Mouse (Mus musculus) midbrain, embryonic 16.5 days (tissue): Measurements from ENCODE around the gene Tbc1d19. TPM values are rescaled to one million over a fixed set of nuclear protein-coding genes. Genes with fewer than 3 reads are reported as not detected.

Experiments
- ATAC-seq: fragments of 200-750 bp; cut with Nextera tagmentation; 2 replicates; pipeline ENCODE4 v1.8.0; 2017; ENCODE audit warnings: moderate TSS enrichment
- H3K27ac ChIP-seq: fragments of 300-500 bp; sonication (generic); 2 replicates; pipeline ENCODE4 v1.5.1; 2014; ENCODE audit warnings: mild to moderate bottlenecking, low read length, mixed read lengths
- H3K27me3 ChIP-seq: fragments of 300-500 bp; sonication (generic); 2 replicates; pipeline ENCODE4 v1.6.1; 2014; ENCODE audit warnings: low read depth, low read length, mixed read lengths; ENCODE audit not compliant: control insufficient read depth, insufficient read depth
- H3K36me3 ChIP-seq: fragments of 300-500 bp; sonication (generic); 2 replicates; pipeline ENCODE4 v1.6.1; 2014; ENCODE audit warnings: mild to moderate bottlenecking, low read length, moderate library complexity, mixed read lengths; ENCODE audit not compliant: control insufficient read depth, insufficient read depth
- H3K4me1 ChIP-seq: fragments of 300-500 bp; sonication (generic); 2 replicates; pipeline ENCODE4 v1.6.1; 2014; ENCODE audit warnings: mild to moderate bottlenecking, low read length, mixed read lengths; ENCODE audit not compliant: control insufficient read depth, insufficient read depth
- H3K4me2 ChIP-seq: fragments of 300-500 bp; sonication (generic); 2 replicates; pipeline ENCODE4 v1.6.1; 2014; ENCODE audit warnings: mild to moderate bottlenecking, low read length, mixed read lengths
- H3K4me3 ChIP-seq: fragments of 300-500 bp; sonication (generic); 2 replicates; pipeline ENCODE4 v1.5.1; 2014; ENCODE audit warnings: low read depth, mild to moderate bottlenecking, low read length, moderate library complexity, mixed read lengths
- H3K9ac ChIP-seq: fragments of 300-500 bp; sonication (generic); 2 replicates; pipeline ENCODE4 v1.6.1; 2014; ENCODE audit warnings: low read depth, low read length, mixed read lengths
- H3K9me3 ChIP-seq: fragments of 300-500 bp; sonication (generic); replicated peaks from 2 replicates; pipeline ENCODE4 v1.6.1; 2014; ENCODE audit warnings: mild to moderate bottlenecking, low read length, mixed read lengths; ENCODE audit not compliant: control insufficient read depth, poor library complexity, severe bottlenecking
- WGBS: fragments of 180-500 bp; shearing (Covaris S2); extraction: QIAGEN DNeasy Blood & Tissue Kit; methylation state at CpG from one replicate; pipeline ENCODE4 v1.1.7; 2014; 5-methylcytosine and 5-hydroxymethylcytosine counted together
- polyA plus RNA-seq: library from polyadenylated mRNA; unstranded; fragments of >200 nt; fragmentation: Nextera tagmentation; extraction: Ambion mirVana; gene quantifications from 2 replicates; pipeline ENCODE4 v1.2.1, GENCODE M21; 2015

Tbc1d19 gene
- polyA plus RNA-seq, 1 experiment from 2014 or later = 71.6 TPM

GRCm38 (mm10) chr5:53841256-53841655 lies 31.9 kb downstream of the Tbc1d19 start:
- 91% methylated on average over 5 of the region's 5 CpGs for WGBS
- Histone ChIP-seq H3K4me2 (no peak overlapping the region), H3K9ac (no peak overlapping the region), H3K36me3 (no peaks in the 10 kb centered on the region; the same call in 1 of the 2 replicates), H3K4me1 (no peaks in the 10 kb centered on the region), H3K4me3 (no peak overlapping the region), H3K9me3 (no peaks in the 10 kb centered on the region), H3K27ac (no peak overlapping the region), H3K27me3 (no peaks in the 10 kb centered on the region)
- ATAC-seq = no peak

GRCm38 (mm10) chr5:53848294-53848942 lies 39.0 kb downstream of the Tbc1d19 start:
- Histone ChIP-seq H3K4me2 (no peak overlapping the region), H3K9ac (no peak overlapping the region), H3K27ac (peak overlapping the region; percentile 73), H3K27me3 (no peaks in the 10 kb centered on the region), H3K4me1 (peaks cover 4% of the 10 kb centered on the region; the same call in 1 of the 2 replicates), H3K9me3 (no peaks in the 10 kb centered on the region), H3K4me3 (no peak overlapping the region), H3K36me3 (no peaks in the 10 kb centered on the region)
- peak; percentile 96 for ATAC-seq
- WGBS = 49% methylated on average over 2 of the region's 2 CpGs

GRCm38 (mm10) chr5:53852574-53852973 lies 43.2 kb downstream of the Tbc1d19 start:
- Histone ChIP-seq H3K36me3 (peaks cover 7% of the 10 kb centered on the region; the same call in 1 of the 2 replicates), H3K27ac (no peak overlapping the region), H3K4me2 (no peak overlapping the region), H3K9me3 (no peaks in the 10 kb centered on the region), H3K4me3 (no peak overlapping the region), H3K4me1 (peaks cover 4% of the 10 kb centered on the region; the same call in 1 of the 2 replicates), H3K27me3 (no peaks in the 10 kb centered on the region), H3K9ac (no peak overlapping the region)
- 55% methylated on average over 5 of the region's 5 CpGs for WGBS
- no peak for ATAC-seq

GRCm38 (mm10) chr5:53854561-53854960 lies 45.2 kb downstream of the Tbc1d19 start:
- H3K9me3 ChIP-seq = no peaks in the 10 kb centered on the region
- no peak overlapping the region for H3K27ac ChIP-seq
- H3K4me1 ChIP-seq = no peaks in the 10 kb centered on the region; the same call in 1 of the 2 replicates
- peaks cover 12% of the 10 kb centered on the region; the same call in 1 of the 2 replicates for H3K36me3 ChIP-seq
- ATAC-seq = no peak
- 39% methylated on average over 6 of the region's 6 CpGs for WGBS
- no peaks in the 10 kb centered on the region for H3K27me3 ChIP-seq
- no peak overlapping the region for H3K4me3 ChIP-seq
- no peak overlapping the region for H3K9ac ChIP-seq
- no peak overlapping the region for H3K4me2 ChIP-seq

- Histone ChIP-seq H3K9me3 (no peaks in the 10 kb centered on the region), H3K36me3 (peaks cover 12% of the 10 kb centered on the region; the same call in 1 of the 2 replicates), H3K27ac (no peak overlapping the region), H3K4me3 (no peak overlapping the region), H3K9ac (no peak overlapping the region), H3K27me3 (no peaks in the 10 kb centered on the region), H3K4me1 (no peaks in the 10 kb centered on the region; the same call in 1 of the 2 replicates), H3K4me2 (no peak overlapping the region)
- ATAC-seq = no peak
- 90% methylated on average over 6 of the region's 6 CpGs for WGBS
Observed at GRCm38 (mm10) chr5:53856011-53856410, 46.6 kb downstream of the Tbc1d19 start.

GRCm38 (mm10) chr5:53865146-53865545 lies 55.7 kb downstream of the Tbc1d19 start:
- no peak overlapping the region for H3K27ac ChIP-seq
- H3K9ac ChIP-seq = no peak overlapping the region
- H3K27me3 ChIP-seq = no peaks in the 10 kb centered on the region
- WGBS = 83% methylated on average over 5 of the region's 5 CpGs
- H3K36me3 ChIP-seq = peaks cover 7% of the 10 kb centered on the region
- H3K9me3 ChIP-seq = no peaks in the 10 kb centered on the region
- no peak overlapping the region for H3K4me3 ChIP-seq
- ATAC-seq = no peak
- H3K4me1 ChIP-seq = no peaks in the 10 kb centered on the region
- no peak overlapping the region for H3K4me2 ChIP-seq

DNA sequence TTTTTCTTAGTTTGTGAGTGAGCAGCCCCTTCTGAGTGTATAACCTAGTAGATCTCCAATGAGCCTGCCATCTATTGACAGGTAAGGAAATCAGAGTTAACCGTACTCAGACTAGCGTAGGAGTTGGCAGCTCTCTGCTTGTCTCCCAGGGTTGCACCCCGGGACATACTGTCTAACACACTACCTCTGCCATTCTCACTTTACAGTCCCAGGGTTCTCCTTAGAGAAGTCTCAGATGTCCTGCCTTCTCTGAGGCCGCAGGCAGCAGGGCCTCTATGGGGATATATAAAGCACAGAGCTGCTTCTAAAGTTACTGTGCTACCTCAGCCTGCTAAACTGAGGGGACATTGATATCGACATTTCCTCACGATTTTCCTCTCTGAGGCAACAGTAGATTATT lies 56.6 kb downstream of the Tbc1d19 start:
- 94% methylated on average over 6 of the region's 6 CpGs for WGBS
- no peak overlapping the region for H3K9ac ChIP-seq
- H3K4me3 ChIP-seq = no peak overlapping the region
- no peaks in the 10 kb centered on the region for H3K9me3 ChIP-seq
- ATAC-seq = no peak
- no peak overlapping the region for H3K27ac ChIP-seq
- no peaks in the 10 kb centered on the region for H3K27me3 ChIP-seq
- H3K36me3 ChIP-seq = peaks cover 7% of the 10 kb centered on the region
- H3K4me1 ChIP-seq = no peaks in the 10 kb centered on the region
- no peak overlapping the region for H3K4me2 ChIP-seq

- H3K27ac ChIP-seq = no peak overlapping the region
- H3K4me1 ChIP-seq = no peaks in the 10 kb centered on the region; the same call in 1 of the 2 replicates
- peak; percentile 90 for ATAC-seq
- no peak overlapping the region for H3K9ac ChIP-seq
- H3K36me3 ChIP-seq = peaks cover 13% of the 10 kb centered on the region
- 31% methylated on average over 6 of the region's 6 CpGs for WGBS
- no peaks in the 10 kb centered on the region for H3K9me3 ChIP-seq
- H3K4me2 ChIP-seq = no peak overlapping the region
- no peaks in the 10 kb centered on the region for H3K27me3 ChIP-seq
- no peak overlapping the region for H3K4me3 ChIP-seq
Observed at GRCm38 (mm10) chr5:53871665-53872312, 62.4 kb downstream of the Tbc1d19 start.

DNA sequence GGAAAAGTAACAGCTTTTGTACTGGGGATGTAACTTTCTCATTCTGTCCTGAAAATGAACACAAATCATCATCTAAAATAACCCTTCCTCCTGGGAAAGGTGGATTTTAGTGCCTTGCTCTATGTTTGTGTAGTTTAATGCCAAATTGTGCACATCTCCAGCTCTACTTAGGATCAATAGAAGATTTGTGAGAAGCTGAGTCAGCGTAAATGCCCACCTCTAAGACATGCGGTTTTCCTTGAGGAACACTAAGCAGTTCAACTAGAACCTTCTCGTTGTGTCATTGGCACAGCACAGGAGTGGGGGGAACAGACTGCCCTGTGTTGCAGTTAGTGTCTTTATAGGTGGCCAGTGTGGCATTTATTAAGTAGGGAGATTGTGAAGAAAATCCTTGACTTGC lies 65.6 kb downstream of the Tbc1d19 start:
- ATAC-seq = no peak

More for the DNA sequence above, 65.6 kb downstream of the Tbc1d19 start:
- peaks cover 10% of the 10 kb centered on the region for H3K36me3 ChIP-seq
- no peaks in the 10 kb centered on the region for H3K9me3 ChIP-seq
- no peak overlapping the region for H3K9ac ChIP-seq
- WGBS = 95% methylated on average over 3 of the region's 3 CpGs
- no peak overlapping the region for H3K4me3 ChIP-seq
- no peaks in the 10 kb centered on the region; the same call in 1 of the 2 replicates for H3K4me1 ChIP-seq
- no peak overlapping the region for H3K27ac ChIP-seq
- no peaks in the 10 kb centered on the region for H3K27me3 ChIP-seq
- H3K4me2 ChIP-seq = no peak overlapping the region
